Mouse (Mus musculus) adrenal gland, adult 18-20 months (tissue): ENCODE measurements around the gene Pimreg. TPM values are rescaled to one million over a fixed set of nuclear protein-coding genes. Genes with fewer than 3 reads are reported as not detected.

Source experiments
- DNase-seq, 2 experiments: peaks; one replicate each; pipeline ENCODE4 v3.0.0; 2021 to 2022; ENCODE audit warnings: low spot score in 2 of 2
- total RNA-seq, 2 experiments: library from RNA; stranded (reverse); gene quantifications; 1 replicate in 1 of 2; 2 replicates in 1 of 2; pipeline ENCODE4 v1.2.3; 2021

The Pimreg gene
- total RNA-seq, 2 experiments from 2014 or later, result 0.51 to 2.1 TPM

GRCm38 (mm10) chr11:72027836-72028235, 14.0 kb upstream of the Pimreg start:
- DNase-seq, result no peak

- no peak for DNase-seq
These were observed 12.7 kb upstream of the Pimreg start for GRCm38 (mm10) chr11:72029143-72029542.

GRCm38 (mm10) chr11:72031353-72031752, 10.5 kb upstream of the Pimreg start:
- no peak for DNase-seq

GRCm38 (mm10) chr11:72032091-72032490, 9.7 kb upstream of the Pimreg start:
- no peak for DNase-seq

GRCm38 (mm10) chr11:72032589-72032988, 9.2 kb upstream of the Pimreg start:
- DNase-seq, result no peak

- no peak for DNase-seq
These were observed 4.4 kb upstream of the Pimreg start, which contains the start of gene Aipl1 for GRCm38 (mm10) chr11:72037409-72037808. Aipl1 (minus strand) TSS chr11:72037509.

GRCm38 (mm10) chr11:72037996-72038395, 3.8 kb upstream of the Pimreg start:
- peak; percentile 67 to 77 for DNase-seq

- no peak for DNase-seq
These were observed 2.0 kb upstream of the Pimreg start for GRCm38 (mm10) chr11:72039599-72040386.

GRCm38 (mm10) chr11:72041290-72041767, 503 bp upstream of the Pimreg start:
- DNase-seq, result no peak

GRCm38 (mm10) chr11:72042631-72043030, 799 bp downstream of the Pimreg start:
- peak in 1 of 2 experiments; percentile 27 for DNase-seq

GRCm38 (mm10) chr11:72044231-72044630, 2.4 kb downstream of the Pimreg start:
- no peak for DNase-seq

- DNase-seq, result no peak
These were observed 6.9 kb downstream of the Pimreg start for GRCm38 (mm10) chr11:72048730-72049129.

GRCm38 (mm10) chr11:72049171-72049759, 7.4 kb downstream of the Pimreg start:
- no peak for DNase-seq

GRCm38 (mm10) chr11:72050168-72050894, 8.5 kb downstream of the Pimreg start:
- DNase-seq, result no peak

GRCm38 (mm10) chr11:72050895-72051858, 9.3 kb downstream of the Pimreg start:
- no peak for DNase-seq

GRCm38 (mm10) chr11:72052221-72052620, 10.4 kb downstream of the Pimreg start:
- no peak for DNase-seq

- DNase-seq, result peak; percentile 69 to 72
These were observed 10.8 kb downstream of the Pimreg start for GRCm38 (mm10) chr11:72052636-72053035.

- DNase-seq, result no peak
These were observed 13.3 kb downstream of the Pimreg start for GRCm38 (mm10) chr11:72055176-72055575.

GRCm38 (mm10) chr11:72057166-72057565, 15.3 kb downstream of the Pimreg start:
- DNase-seq, result no peak

GRCm38 (mm10) chr11:72060416-72060815, 18.6 kb downstream of the Pimreg start:
- no peak for DNase-seq
